Mouse (Mus musculus) liver, embryonic 11.5 days (tissue): ENCODE results near the gene Cdh26. TPM values are rescaled to one million over a fixed set of nuclear protein-coding genes. Genes with fewer than 3 reads are reported as not detected.

Experiments
- ATAC-seq: fragments of 200-750 bp; cut with Nextera tagmentation; replicated peaks from 2 replicates; pipeline ENCODE4 v1.8.0; 2017; ENCODE audit warnings: moderate number of reproducible peaks, mild to moderate bottlenecking, moderate TSS enrichment, moderate library complexity; ENCODE audit not compliant: low FRiP score
- DNase-seq: peaks from one replicate; pipeline ENCODE4 v3.0.0-alpha.2; 2017; ENCODE audit warnings: low spot score
- H3K27ac ChIP-seq: fragments of 300-500 bp; sonication (generic); 2 replicates; pipeline ENCODE4 v1.5.1; 2014; ENCODE audit warnings: mild to moderate bottlenecking, low read depth, low read length, control low read depth
- H3K27me3 ChIP-seq: fragments of 300-500 bp; sonication (generic); replicated peaks from 2 replicates; pipeline ENCODE4 v1.6.1; 2014; ENCODE audit warnings: low read length, mixed read lengths; ENCODE audit not compliant: control insufficient read depth, insufficient read depth
- H3K36me3 ChIP-seq: fragments of 300-500 bp; sonication (generic); 2 replicates; pipeline ENCODE4 v1.6.1; 2014; ENCODE audit warnings: mild to moderate bottlenecking, low read length, moderate library complexity, mixed read lengths; ENCODE audit not compliant: control insufficient read depth, insufficient read depth
- H3K4me1 ChIP-seq: fragments of 300-500 bp; sonication (generic); replicated peaks from 2 replicates; pipeline ENCODE4 v1.6.1; 2014; ENCODE audit warnings: low read length, mixed read lengths; ENCODE audit not compliant: control insufficient read depth, insufficient read depth
- H3K4me2 ChIP-seq: fragments of 300-500 bp; sonication (generic); 2 replicates; pipeline ENCODE4 v1.6.1; 2014; ENCODE audit warnings: mild to moderate bottlenecking, control low read depth, moderate library complexity
- H3K4me3 ChIP-seq: fragments of 300-500 bp; sonication (generic); 2 replicates; pipeline ENCODE4 v1.5.1; 2014; ENCODE audit warnings: low read depth, low read length, control low read depth
- H3K9ac ChIP-seq: fragments of 300-500 bp; sonication (generic); 2 replicates; pipeline ENCODE4 v1.6.1; 2014; ENCODE audit warnings: low read depth, low read length, control low read depth
- H3K9me3 ChIP-seq: fragments of 300-500 bp; sonication (generic); 2 replicates; pipeline ENCODE4 v1.6.1; 2016; ENCODE audit warnings: low read length, inconsistent platforms, mixed read lengths; ENCODE audit not compliant: control insufficient read depth
- WGBS: fragments of 180-500 bp; shearing (Covaris S2); extraction: QIAGEN DNeasy Blood & Tissue Kit; methylation state at CpG from one replicate; pipeline ENCODE4 v1.1.7; 2014; 5-methylcytosine and 5-hydroxymethylcytosine counted together
- polyA plus RNA-seq: library from polyadenylated mRNA; unstranded; fragments of >200 nt; fragmentation: Nextera tagmentation; extraction: Ambion mirVana; gene quantifications from 2 replicates; pipeline ENCODE4 v1.2.1, GENCODE M21; 2014

Gene Cdh26
- polyA plus RNA-seq, 1 experiment from 2014 or later, result not detected

DNA sequence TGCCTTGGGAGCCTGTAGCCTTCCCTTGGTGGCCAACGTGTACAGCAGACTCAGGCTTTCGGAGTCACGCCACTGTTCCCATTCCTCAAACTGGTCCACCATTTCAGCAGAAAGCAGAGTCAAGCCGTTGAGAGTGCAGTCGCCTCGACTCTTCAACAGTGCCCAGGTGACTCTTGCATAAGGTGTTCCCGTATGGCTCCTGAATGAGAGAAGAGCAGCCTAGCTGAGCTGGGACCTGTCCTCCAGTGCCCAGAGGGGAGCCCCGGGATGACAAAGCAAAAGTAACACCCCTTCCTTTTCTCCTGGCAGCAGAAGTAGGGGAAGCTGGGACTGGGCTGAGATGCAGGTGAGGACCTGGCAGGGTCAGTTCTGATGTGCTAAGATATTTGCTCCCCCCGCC lies 2.1 kb upstream of the Cdh26 start:
- ATAC-seq (no peak), DNase-seq (no peak)
- Histone ChIP-seq H3K36me3 (no peaks in the 10 kb centered on the region), H3K4me1 (no peaks in the 10 kb centered on the region), H3K9me3 (no peaks in the 10 kb centered on the region), H3K4me2 (no peak overlapping the region), H3K9ac (no peak overlapping the region), H3K27me3 (no peaks in the 10 kb centered on the region), H3K27ac (no peak overlapping the region), H3K4me3 (no peak overlapping the region)
- 67% methylated on average over 9 of the region's 9 CpGs for WGBS

GRCm38 (mm10) chr2:178428676-178429075 lies 1.7 kb upstream of the Cdh26 start:
- Histone ChIP-seq H3K27ac (no peak overlapping the region), H3K9me3 (no peaks in the 10 kb centered on the region), H3K9ac (no peak overlapping the region), H3K27me3 (no peaks in the 10 kb centered on the region), H3K4me3 (no peak overlapping the region), H3K4me2 (no peak overlapping the region), H3K36me3 (no peaks in the 10 kb centered on the region), H3K4me1 (no peaks in the 10 kb centered on the region)
- ATAC-seq (no peak), DNase-seq (no peak)
- 73% methylated on average over 4 of the region's 4 CpGs for WGBS

DNA sequence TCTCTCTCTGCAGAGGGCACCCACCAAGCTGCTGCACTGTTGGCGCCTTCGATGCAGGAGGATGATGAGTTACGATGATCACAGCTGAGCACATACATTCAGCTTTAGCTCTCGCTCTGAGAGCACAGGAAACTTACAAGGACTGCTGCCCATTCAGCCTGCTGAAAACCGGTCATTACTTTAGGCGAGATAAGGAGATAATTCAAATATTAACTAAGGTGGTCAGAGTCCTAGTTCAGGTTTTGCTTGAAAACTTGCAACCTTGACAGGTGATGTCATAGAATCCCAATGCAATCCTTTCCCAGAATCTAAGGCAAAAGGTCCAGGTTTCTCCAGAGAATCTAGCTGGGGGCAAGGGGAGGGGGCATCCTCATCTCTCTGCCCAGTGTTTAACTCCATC lies 905 bp upstream of the Cdh26 start:
- Histone ChIP-seq H3K27me3 (no peaks in the 10 kb centered on the region), H3K9ac (no peak overlapping the region), H3K4me1 (no peaks in the 10 kb centered on the region), H3K4me2 (no peak overlapping the region), H3K36me3 (no peaks in the 10 kb centered on the region), H3K27ac (no peak overlapping the region), H3K4me3 (no peak overlapping the region), H3K9me3 (no peaks in the 10 kb centered on the region)
- ATAC-seq (no peak), DNase-seq (no peak)
- WGBS, result 76% methylated on average over 6 of the region's 6 CpGs

- H3K36me3 ChIP-seq, result no peaks in the 10 kb centered on the region
- no peaks in the 10 kb centered on the region for H3K27me3 ChIP-seq
- DNase-seq (no peak), ATAC-seq (no peak)
- no peak overlapping the region for H3K27ac ChIP-seq
- H3K4me2 ChIP-seq, result no peak overlapping the region
- H3K4me1 ChIP-seq, result no peaks in the 10 kb centered on the region
- no peak overlapping the region for H3K4me3 ChIP-seq
- WGBS, result 62% methylated on average over 2 of the region's 2 CpGs
- no peaks in the 10 kb centered on the region for H3K9me3 ChIP-seq
- H3K9ac ChIP-seq, result no peak overlapping the region
Measured at GRCm38 (mm10) chr2:178433495-178433894, 3.2 kb downstream of the Cdh26 start.

DNA sequence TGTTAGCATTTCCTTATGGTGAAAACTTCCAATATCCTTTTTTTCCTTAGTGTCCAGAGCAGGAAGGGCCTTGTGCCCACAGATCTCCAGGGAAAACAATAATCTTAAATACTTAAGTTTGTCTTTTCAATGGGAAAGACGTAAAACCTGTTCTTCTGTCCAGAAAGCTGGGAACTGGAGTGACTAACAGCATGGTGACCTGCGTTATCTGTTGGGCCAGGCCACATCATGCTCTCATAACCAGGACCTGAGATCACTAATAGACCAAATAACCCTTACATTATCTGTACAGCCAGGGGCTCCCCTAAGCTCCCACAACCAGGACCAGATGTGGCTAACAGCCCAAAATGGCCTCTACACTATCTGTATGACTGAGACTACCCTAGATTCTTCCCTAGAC lies 3.6 kb downstream of the Cdh26 start:
- Histone ChIP-seq H3K36me3 (no peaks in the 10 kb centered on the region), H3K27ac (no peak overlapping the region), H3K9ac (no peak overlapping the region), H3K4me1 (no peaks in the 10 kb centered on the region), H3K27me3 (no peaks in the 10 kb centered on the region), H3K4me2 (no peak overlapping the region), H3K4me3 (no peak overlapping the region), H3K9me3 (no peaks in the 10 kb centered on the region)
- DNase-seq (no peak), ATAC-seq (no peak)
- WGBS, result 79% methylated on average over 2 of the region's 2 CpGs

- no peaks in the 10 kb centered on the region for H3K4me1 ChIP-seq
- no peak overlapping the region for H3K27ac ChIP-seq
- H3K36me3 ChIP-seq, result no peaks in the 10 kb centered on the region
- no peaks in the 10 kb centered on the region for H3K9me3 ChIP-seq
- ATAC-seq (no peak), DNase-seq (no peak)
- H3K9ac ChIP-seq, result no peak overlapping the region
- WGBS, result 74% methylated on average over 9 of the region's 9 CpGs
- no peaks in the 10 kb centered on the region for H3K27me3 ChIP-seq
- no peak overlapping the region for H3K4me2 ChIP-seq
- H3K4me3 ChIP-seq, result no peak overlapping the region
Measured at GRCm38 (mm10) chr2:178437311-178437710, 7.0 kb downstream of the Cdh26 start.

GRCm38 (mm10) chr2:178449386-178449785 lies 19.1 kb downstream of the Cdh26 start:
- H3K9ac ChIP-seq, result no peak overlapping the region
- H3K4me2 ChIP-seq, result no peak overlapping the region
- H3K4me3 ChIP-seq, result no peak overlapping the region
- no peak overlapping the region for H3K27ac ChIP-seq
- 77% methylated on average over 4 of the region's 4 CpGs for WGBS
- no peak for DNase-seq
- no peaks in the 10 kb centered on the region for H3K36me3 ChIP-seq
- no peaks in the 10 kb centered on the region for H3K27me3 ChIP-seq
- no peaks in the 10 kb centered on the region for H3K9me3 ChIP-seq
- ATAC-seq, result no peak
- H3K4me1 ChIP-seq, result no peaks in the 10 kb centered on the region

GRCm38 (mm10) chr2:178450236-178450635 lies 19.9 kb downstream of the Cdh26 start:
- no peaks in the 10 kb centered on the region for H3K27me3 ChIP-seq
- whole genome bisulfite sequencing, result 33% methylated on average over 2 of the region's 2 CpGs
- no peak overlapping the region for H3K4me2 ChIP-seq
- H3K4me3 ChIP-seq, result no peak overlapping the region
- H3K9me3 ChIP-seq, result no peaks in the 10 kb centered on the region
- no peak overlapping the region for H3K27ac ChIP-seq
- ATAC-seq, result no peak
- no peaks in the 10 kb centered on the region for H3K36me3 ChIP-seq
- no peak for DNase-seq
- no peaks in the 10 kb centered on the region for H3K4me1 ChIP-seq
- no peak overlapping the region for H3K9ac ChIP-seq

GRCm38 (mm10) chr2:178450961-178451360 lies 20.6 kb downstream of the Cdh26 start:
- Histone ChIP-seq H3K36me3 (no peaks in the 10 kb centered on the region), H3K4me2 (no peak overlapping the region), H3K4me3 (no peak overlapping the region), H3K27ac (no peak overlapping the region), H3K4me1 (no peaks in the 10 kb centered on the region), H3K27me3 (no peaks in the 10 kb centered on the region), H3K9ac (no peak overlapping the region), H3K9me3 (no peaks in the 10 kb centered on the region)
- no peak for DNase-seq
- ATAC-seq, result no peak
- 77% methylated on average over 10 of the region's 10 CpGs for WGBS
